Mouse (Mus musculus): Measurements from ENCODE around the gene Srrm4. TPM values are rescaled to one million over a fixed set of nuclear protein-coding genes. Genes with fewer than 3 reads are reported as not detected.

The Srrm4 gene
- polyA plus RNA-seq, 1 experiment from 2014 or later = 0.45 TPM

GRCm38 (mm10) chr5:116512135-116512534, 79.5 kb downstream of the Srrm4 start:
- no peaks in the 10 kb centered on the region for H3K9me3 ChIP-seq (ENCODE audit: control insufficient read depth, low read length)
- TF ChIP-seq EP300 (optimal IDR thresholded peaks at IDR 0.05) (no peak), CTCF (IDR thresholded peaks at IDR 0.05; ENCODE audit: low read depth) (no peak)
- no peaks in the 10 kb centered on the region for H3K36me3 ChIP-seq (ENCODE audit: control insufficient read depth, insufficient read depth, low read length)
- H3K27me3 ChIP-seq (ENCODE audit: control insufficient read depth, insufficient read depth, low read length) = no peaks in the 10 kb centered on the region
- H3K4me2 ChIP-seq (replicated peaks; ENCODE audit: low read depth) = no peak overlapping the region
- H3K9ac ChIP-seq (ENCODE audit: low read length) = no peak overlapping the region
- no peaks in the 10 kb centered on the region for H3K4me1 ChIP-seq (replicated peaks; ENCODE audit: control insufficient read depth, insufficient read depth)
- WGBS = 58% methylated on average over 4 of the region's 4 CpGs
- DNase-seq (ENCODE audit: low spot score) = no peak
- no peak overlapping the region for H3K27ac ChIP-seq (replicated peaks)
- H3K4me3 ChIP-seq (ENCODE audit: low read depth, low read length) = no peak overlapping the region
- no peak for ATAC-seq (ENCODE audit: low FRiP score, low TSS enrichment)

GRCm38 (mm10) chr5:116510229-116510628, 81.4 kb downstream of the Srrm4 start:
- Histone ChIP-seq H3K4me1 (replicated peaks; ENCODE audit: control insufficient read depth, insufficient read depth) (no peaks in the 10 kb centered on the region), H3K9ac (ENCODE audit: low read length) (no peak overlapping the region), H3K4me3 (ENCODE audit: low read depth, low read length) (no peak overlapping the region), H3K27ac (replicated peaks) (no peak overlapping the region), H3K27me3 (ENCODE audit: control insufficient read depth, insufficient read depth, low read length) (no peaks in the 10 kb centered on the region), H3K4me2 (replicated peaks; ENCODE audit: low read depth) (no peak overlapping the region), H3K9me3 (ENCODE audit: control insufficient read depth, low read length) (no peaks in the 10 kb centered on the region), H3K36me3 (ENCODE audit: control insufficient read depth, insufficient read depth, low read length) (no peaks in the 10 kb centered on the region)
- ATAC-seq (ENCODE audit: low FRiP score, low TSS enrichment) = no peak
- TF ChIP-seq CTCF (IDR thresholded peaks at IDR 0.05; ENCODE audit: low read depth) (no peak), EP300 (optimal IDR thresholded peaks at IDR 0.05) (no peak)
- 71% methylated on average over 5 of the region's 5 CpGs for WGBS
- DNase-seq (ENCODE audit: low spot score) = no peak

DNA sequence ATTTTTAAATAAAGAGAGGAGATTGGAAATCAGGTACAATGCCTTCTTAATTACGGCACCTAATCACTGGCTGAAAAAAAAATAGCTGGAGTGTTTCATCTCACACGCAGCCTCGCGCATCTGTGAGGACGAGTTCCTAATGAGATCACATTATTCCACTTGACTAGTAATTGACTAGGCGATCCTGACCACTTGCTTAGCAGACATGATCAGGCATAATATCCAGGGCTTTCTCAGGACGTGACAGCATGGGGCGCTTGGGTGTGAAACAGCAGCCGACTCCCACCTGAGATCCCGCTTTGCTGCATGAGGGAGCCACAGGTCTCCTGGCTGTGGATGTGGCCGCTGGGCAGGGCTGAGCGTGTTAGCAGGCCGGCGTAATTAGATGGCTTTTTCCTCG, 90.3 kb downstream of the Srrm4 start:
- H3K4me3 ChIP-seq (ENCODE audit: low read depth, low read length) = no peak overlapping the region
- no peaks in the 10 kb centered on the region for H3K4me1 ChIP-seq (replicated peaks; ENCODE audit: control insufficient read depth, insufficient read depth)
- H3K9ac ChIP-seq (ENCODE audit: low read length) = no peak overlapping the region
- 75% methylated on average over 15 of the region's 15 CpGs for WGBS
- DNase-seq (ENCODE audit: low spot score) (no peak), ATAC-seq (ENCODE audit: low FRiP score, low TSS enrichment) (no peak)
- H3K27ac ChIP-seq (replicated peaks) = no peak overlapping the region
- H3K27me3 ChIP-seq (ENCODE audit: control insufficient read depth, insufficient read depth, low read length) = no peaks in the 10 kb centered on the region
- H3K36me3 ChIP-seq (ENCODE audit: control insufficient read depth, insufficient read depth, low read length) = no peaks in the 10 kb centered on the region
- no peak overlapping the region for H3K4me2 ChIP-seq (replicated peaks; ENCODE audit: low read depth)
- no peaks in the 10 kb centered on the region for H3K9me3 ChIP-seq (ENCODE audit: control insufficient read depth, low read length)
- no peak for TF ChIP-seq CTCF (IDR thresholded peaks at IDR 0.05; ENCODE audit: low read depth)
- TF ChIP-seq EP300 (optimal IDR thresholded peaks at IDR 0.05) = no peak

DNA sequence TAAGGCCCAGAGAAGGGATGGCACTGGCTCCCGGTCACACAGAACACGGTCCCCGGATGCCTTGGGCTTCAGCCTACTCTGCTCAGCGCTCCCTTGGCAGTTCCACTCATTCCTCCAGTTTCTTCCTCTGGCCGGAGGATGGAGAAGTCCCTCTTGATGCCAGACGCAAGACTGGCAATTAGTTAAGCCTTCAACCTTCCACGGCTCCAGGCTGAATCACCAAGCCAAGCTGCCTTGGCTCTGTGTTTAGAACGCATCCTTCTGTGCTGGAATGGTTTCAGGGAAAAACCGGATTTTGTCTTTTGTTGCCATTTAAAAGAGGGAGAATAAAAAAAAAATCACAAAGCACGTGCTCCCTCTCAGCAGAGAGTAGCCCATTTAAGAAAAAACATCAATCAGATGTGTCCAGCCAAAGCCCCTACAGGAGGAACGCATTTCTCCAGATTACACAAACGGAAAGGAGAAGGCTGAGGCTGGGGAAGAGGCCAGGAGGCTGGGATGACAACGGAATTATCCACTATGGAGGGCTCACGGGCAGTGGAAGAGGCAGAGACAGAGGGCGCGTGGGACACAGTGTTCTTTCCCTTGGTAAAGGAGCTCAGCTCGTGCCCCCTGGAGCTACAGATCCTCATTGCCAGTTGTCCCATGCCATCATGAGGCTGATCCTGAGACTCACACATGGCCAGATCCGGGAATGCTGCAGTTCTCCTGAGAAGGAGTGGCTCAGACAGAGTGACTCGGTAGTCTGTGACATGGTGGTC, 92.6 kb downstream of the Srrm4 start:
- H3K9me3 ChIP-seq (ENCODE audit: control insufficient read depth, low read length) = no peaks in the 10 kb centered on the region
- no peak overlapping the region for H3K27ac ChIP-seq (replicated peaks)
- no peaks in the 10 kb centered on the region for H3K27me3 ChIP-seq (ENCODE audit: control insufficient read depth, insufficient read depth, low read length)
- no peak overlapping the region for H3K4me2 ChIP-seq (replicated peaks; ENCODE audit: low read depth)
- H3K4me1 ChIP-seq (replicated peaks; ENCODE audit: control insufficient read depth, insufficient read depth) = no peaks in the 10 kb centered on the region
- no peak overlapping the region for H3K4me3 ChIP-seq (ENCODE audit: low read depth, low read length)
- TF ChIP-seq CTCF (IDR thresholded peaks at IDR 0.05; ENCODE audit: low read depth) (no peak), EP300 (optimal IDR thresholded peaks at IDR 0.05) (no peak)
- no peaks in the 10 kb centered on the region for H3K36me3 ChIP-seq (ENCODE audit: control insufficient read depth, insufficient read depth, low read length)
- WGBS = 56% methylated on average over 19 of the region's 19 CpGs
- H3K9ac ChIP-seq (ENCODE audit: low read length) = no peak overlapping the region
- no peak for ATAC-seq (ENCODE audit: low FRiP score, low TSS enrichment)
- DNase-seq (ENCODE audit: low spot score) = no peak

DNA sequence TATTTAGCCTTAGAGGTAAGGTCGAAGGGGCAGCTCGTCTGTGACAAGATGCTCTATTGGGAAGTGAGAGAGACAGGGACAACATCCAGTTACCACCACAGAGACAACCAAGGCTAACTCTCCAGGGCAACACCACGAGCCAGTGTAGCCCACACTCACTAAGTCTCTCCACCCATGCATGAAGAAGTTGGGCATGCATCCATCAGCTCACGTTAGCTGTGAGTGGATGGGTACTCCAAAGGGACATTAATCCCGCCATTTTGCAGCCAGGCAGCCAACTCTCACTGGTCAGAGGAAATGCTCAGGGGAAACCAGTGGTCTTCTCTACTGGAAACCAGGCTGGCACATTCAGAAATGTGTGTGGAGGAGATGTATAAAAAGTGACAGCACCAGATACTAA, 93.8 kb downstream of the Srrm4 start:
- DNase-seq (ENCODE audit: low spot score) (no peak), ATAC-seq (ENCODE audit: low FRiP score, low TSS enrichment) (no peak)
- no peak for TF ChIP-seq CTCF (IDR thresholded peaks at IDR 0.05; ENCODE audit: low read depth)
- no peak for TF ChIP-seq EP300 (optimal IDR thresholded peaks at IDR 0.05)
- Histone ChIP-seq H3K36me3 (ENCODE audit: control insufficient read depth, insufficient read depth, low read length) (no peaks in the 10 kb centered on the region), H3K4me2 (replicated peaks; ENCODE audit: low read depth) (no peak overlapping the region), H3K9me3 (ENCODE audit: control insufficient read depth, low read length) (no peaks in the 10 kb centered on the region), H3K4me1 (replicated peaks; ENCODE audit: control insufficient read depth, insufficient read depth) (no peaks in the 10 kb centered on the region), H3K27me3 (ENCODE audit: control insufficient read depth, insufficient read depth, low read length) (no peaks in the 10 kb centered on the region), H3K27ac (replicated peaks) (no peak overlapping the region), H3K4me3 (ENCODE audit: low read depth, low read length) (no peak overlapping the region), H3K9ac (ENCODE audit: low read length) (no peak overlapping the region)
- 82% methylated on average over 5 of the region's 5 CpGs for WGBS

DNA sequence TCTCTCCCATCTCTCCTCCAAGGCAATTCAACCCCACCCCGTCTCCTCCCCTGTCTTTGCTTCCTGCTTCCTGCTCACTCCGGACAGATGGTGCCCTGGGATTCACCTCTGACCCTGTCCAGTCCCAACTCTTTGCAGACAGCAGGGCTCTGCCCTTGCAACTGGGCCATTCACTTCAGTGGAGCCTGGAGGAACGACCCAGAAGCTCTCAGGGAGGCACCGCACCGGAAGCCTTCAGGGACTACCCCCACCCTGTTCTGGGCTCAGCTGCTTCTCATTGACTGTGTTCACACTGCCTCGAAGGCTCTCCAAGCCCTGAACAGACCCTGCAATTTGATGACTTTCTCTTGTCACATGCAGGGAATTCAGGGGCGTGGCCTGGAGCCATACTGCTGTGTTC, 94.4 kb downstream of the Srrm4 start:
- TF ChIP-seq CTCF (IDR thresholded peaks at IDR 0.05; ENCODE audit: low read depth) = no peak
- Histone ChIP-seq H3K36me3 (ENCODE audit: control insufficient read depth, insufficient read depth, low read length) (no peaks in the 10 kb centered on the region), H3K4me3 (ENCODE audit: low read depth, low read length) (no peak overlapping the region), H3K4me2 (replicated peaks; ENCODE audit: low read depth) (no peak overlapping the region), H3K27me3 (ENCODE audit: control insufficient read depth, insufficient read depth, low read length) (no peaks in the 10 kb centered on the region), H3K4me1 (replicated peaks; ENCODE audit: control insufficient read depth, insufficient read depth) (no peaks in the 10 kb centered on the region), H3K9me3 (ENCODE audit: control insufficient read depth, low read length) (no peaks in the 10 kb centered on the region), H3K27ac (replicated peaks) (no peak overlapping the region), H3K9ac (ENCODE audit: low read length) (no peak overlapping the region)
- DNase-seq (ENCODE audit: low spot score) = no peak
- ATAC-seq (ENCODE audit: low FRiP score, low TSS enrichment) = no peak
- 28% methylated on average over 7 of the region's 7 CpGs for WGBS
